Mouse (Mus musculus) stomach, embryonic 15.5 days (tissue): ENCODE measurements around the gene Lima1. TPM values are rescaled to one million over a fixed set of nuclear protein-coding genes. Genes with fewer than 3 reads are reported as not detected.
A peak's percentile ranks its signal among the peaks of the same experiment; 100 is the strongest.
"Not testable (repeated sequence)": the region's sequence is repeated elsewhere in the genome, so short reads cannot be mapped to it uniquely, and the experiment has no call there.

Experiments used
- ATAC-seq: fragments of 200-750 bp; cut with Nextera tagmentation; 2 replicates; pipeline ENCODE4 v1.8.0; 2017; ENCODE audit warnings: low read depth, moderate number of reproducible peaks, moderate TSS enrichment; ENCODE audit not compliant: insufficient read depth, low FRiP score
- H3K27ac ChIP-seq: fragments of 300-500 bp; sonication (generic); 2 replicates; pipeline ENCODE4 v1.5.1; 2015; ENCODE audit warnings: mild to moderate bottlenecking, inconsistent platforms
- H3K27me3 ChIP-seq: fragments of 300-500 bp; sonication (generic); replicated peaks from 2 replicates; pipeline ENCODE4 v1.6.1; 2015; ENCODE audit warnings: inconsistent platforms
- H3K36me3 ChIP-seq: fragments of 300-500 bp; sonication (generic); 2 replicates; pipeline ENCODE4 v1.6.1; 2015; ENCODE audit warnings: inconsistent platforms
- H3K4me1 ChIP-seq: fragments of 300-500 bp; sonication (generic); 2 replicates; pipeline ENCODE4 v1.6.1; 2015; ENCODE audit warnings: inconsistent platforms
- H3K4me2 ChIP-seq: fragments of 300-500 bp; sonication (generic); 2 replicates; pipeline ENCODE4 v1.6.1; 2015; ENCODE audit warnings: mild to moderate bottlenecking, inconsistent platforms
- H3K4me3 ChIP-seq: fragments of 300-500 bp; sonication (generic); replicated peaks from 2 replicates; pipeline ENCODE4 v1.5.1; 2015; ENCODE audit warnings: inconsistent platforms
- H3K9ac ChIP-seq: fragments of 300-500 bp; sonication (generic); 2 replicates; pipeline ENCODE4 v1.6.1; 2015; ENCODE audit warnings: inconsistent platforms
- H3K9me3 ChIP-seq: fragments of 300-500 bp; sonication (generic); 2 replicates; pipeline ENCODE4 v1.6.1; 2016; ENCODE audit warnings: inconsistent platforms
- WGBS: fragments of 180-500 bp; shearing (Covaris S2); methylation state at CpG from one replicate; pipeline ENCODE4 v1.1.7; 2015; 5-methylcytosine and 5-hydroxymethylcytosine counted together
- polyA plus RNA-seq: library from polyadenylated mRNA; unstranded; fragments of >200 nt; fragmentation: Nextera tagmentation; extraction: Ambion mirVana; gene quantifications from 2 replicates; pipeline ENCODE4 v1.2.1, GENCODE M21; 2015

Lima1 gene
- polyA plus RNA-seq, result 71.2 and 78.3 TPM in 2 replicates

DNA sequence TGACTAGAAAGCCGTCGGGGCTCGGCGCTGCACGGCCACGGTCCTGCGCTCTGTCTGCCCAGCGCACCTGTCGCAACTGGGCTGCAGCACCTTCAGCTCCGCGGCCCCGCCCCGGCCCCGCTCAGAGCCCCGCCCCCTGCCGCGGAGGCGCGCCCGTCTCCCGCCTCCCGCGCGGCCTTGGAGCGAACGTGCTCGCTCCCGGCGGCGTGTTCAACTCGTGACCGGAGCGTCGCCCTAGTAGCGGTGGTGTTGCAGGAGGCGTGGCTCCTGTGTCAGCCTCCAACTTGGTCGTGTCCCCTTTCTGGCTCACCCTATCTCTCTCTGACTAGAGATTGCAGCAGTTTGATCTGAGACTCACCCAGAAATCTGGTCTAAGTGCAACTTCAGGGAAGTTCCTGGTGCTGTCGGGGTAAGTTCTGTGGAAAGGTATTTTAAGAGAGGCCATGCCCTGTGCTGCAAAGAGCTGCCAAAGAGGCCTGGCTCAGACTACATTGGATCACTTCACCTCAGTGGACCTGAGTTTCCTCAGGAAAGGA lies at the start of gene Lima1:
Lima1 (minus strand) TSS at position 123 of the 536 bp plus-strand sequence.
- peak within 1 kb of the TSS; percentile 79 for H3K27ac ChIP-seq
- H3K4me3 ChIP-seq, result peak within 1 kb of the TSS; percentile 77
- ATAC-seq, result peak; percentile 95
- H3K36me3 ChIP-seq, result no peaks in the 10 kb centered on the region
- H3K9me3 ChIP-seq, result no peaks in the 10 kb centered on the region
- no peaks in the 10 kb centered on the region for H3K4me1 ChIP-seq
- peak within 1 kb of the TSS; percentile 93 for H3K4me2 ChIP-seq
- peak within 1 kb of the TSS; percentile 66 for H3K9ac ChIP-seq
- under 1% methylated on average over 38 of the region's 38 CpGs for WGBS
- no peaks in the 10 kb centered on the region for H3K27me3 ChIP-seq

- Histone ChIP-seq H3K4me3 (no peak overlapping the region), H3K27me3 (no peaks in the 10 kb centered on the region), H3K9me3 (no peaks in the 10 kb centered on the region), H3K36me3 (no peaks in the 10 kb centered on the region), H3K27ac (no peak overlapping the region), H3K9ac (no peak overlapping the region), H3K4me2 (no peak overlapping the region), H3K4me1 (no peaks in the 10 kb centered on the region)
- no peak for ATAC-seq
- 80% methylated on average over 15 of the region's 15 CpGs for WGBS
These were observed 44.4 kb upstream of the Lima1 start for GRCm38 (mm10) chr15:99919601-99920158.

- H3K4me1 ChIP-seq, result no peaks in the 10 kb centered on the region
- H3K4me2 ChIP-seq, result no peak overlapping the region
- H3K9ac ChIP-seq, result no peak overlapping the region
- H3K27me3 ChIP-seq, result no peaks in the 10 kb centered on the region
- 61% methylated on average over 3 of the region's 3 CpGs for WGBS
- no peak overlapping the region for H3K4me3 ChIP-seq
- H3K27ac ChIP-seq, result peak overlapping the region; percentile 51; the same call in 1 of the 2 replicates
- ATAC-seq, result peak; percentile 73
- H3K36me3 ChIP-seq, result no peaks in the 10 kb centered on the region
- no peaks in the 10 kb centered on the region for H3K9me3 ChIP-seq
These were observed 42.0 kb upstream of the Lima1 start for GRCm38 (mm10) chr15:99917264-99917663.

DNA sequence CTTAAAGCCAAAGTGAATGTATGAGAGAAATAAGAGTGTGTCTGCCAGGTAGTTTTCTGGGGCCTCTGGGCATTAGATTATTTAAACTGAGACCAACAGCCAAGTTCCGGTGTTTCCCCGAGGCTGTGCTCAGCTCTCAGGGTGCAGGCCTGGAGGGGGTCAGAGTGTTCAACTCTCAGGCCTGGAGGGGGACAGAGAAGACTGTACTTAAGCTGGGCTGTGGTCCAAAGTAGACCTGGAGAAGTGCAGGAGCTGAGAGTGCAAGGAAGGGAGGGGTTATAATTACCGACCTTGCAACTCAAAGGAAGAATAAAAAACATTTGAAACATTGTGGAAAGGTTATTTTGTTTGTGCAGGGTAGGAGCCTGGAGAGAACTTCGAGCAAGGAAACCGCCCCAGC lies 39.4 kb upstream of the Lima1 start:
- Histone ChIP-seq H3K36me3 (no peaks in the 10 kb centered on the region), H3K27me3 (no peaks in the 10 kb centered on the region), H3K9ac (no peak overlapping the region), H3K4me2 (no peak overlapping the region), H3K9me3 (no peaks in the 10 kb centered on the region), H3K4me1 (no peaks in the 10 kb centered on the region), H3K27ac (no peak overlapping the region), H3K4me3 (no peak overlapping the region)
- 54% methylated on average over 5 of the region's 5 CpGs for WGBS
- no peak for ATAC-seq

GRCm38 (mm10) chr15:99911785-99912184 lies 36.5 kb upstream of the Lima1 start:
- Histone ChIP-seq H3K27me3 (no peaks in the 10 kb centered on the region), H3K36me3 (no peaks in the 10 kb centered on the region), H3K9ac (no peak overlapping the region), H3K9me3 (no peaks in the 10 kb centered on the region), H3K27ac (no peak overlapping the region), H3K4me1 (peaks cover 2% of the 10 kb centered on the region; the same call in 1 of the 2 replicates), H3K4me2 (no peak overlapping the region), H3K4me3 (no peak overlapping the region)
- no peak for ATAC-seq
- 63% methylated on average over 4 of the region's 4 CpGs for WGBS

- not testable (repeated sequence) for H3K4me2 ChIP-seq, H3K27ac ChIP-seq, H3K27me3 ChIP-seq, H3K4me3 ChIP-seq, H3K4me1 ChIP-seq, H3K9ac ChIP-seq, H3K36me3 ChIP-seq, H3K9me3 ChIP-seq
- ATAC-seq, result peak; percentile 57; the same call in 1 of the 2 replicates
- WGBS, result 43% methylated on average over 14 of the region's 14 CpGs
These were observed 34.2 kb upstream of the Lima1 start for GRCm38 (mm10) chr15:99909339-99909996.

DNA sequence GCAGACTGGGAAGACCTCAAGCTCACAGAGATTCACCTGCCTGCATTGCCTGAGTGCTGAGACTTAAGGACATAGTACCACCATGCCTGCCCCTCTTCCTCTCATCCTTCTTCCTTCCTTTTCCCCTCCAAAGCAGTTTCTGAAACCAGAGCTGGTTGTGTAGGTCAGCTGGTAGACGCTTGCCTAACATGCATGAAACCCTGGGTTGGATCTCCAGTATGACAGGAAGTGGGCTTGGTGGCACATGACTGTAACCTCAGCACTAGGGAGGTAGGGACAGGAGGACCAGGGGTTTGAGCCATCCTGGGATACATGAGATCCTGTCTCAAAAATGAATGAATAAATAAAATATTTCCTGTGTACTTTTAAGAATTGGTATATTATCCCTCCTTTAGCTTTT lies 32.3 kb upstream of the Lima1 start:
- H3K4me1 ChIP-seq, result peaks cover 2% of the 10 kb centered on the region; the same call in 1 of the 2 replicates
- H3K36me3 ChIP-seq, result no peaks in the 10 kb centered on the region
- no peaks in the 10 kb centered on the region for H3K9me3 ChIP-seq
- no peaks in the 10 kb centered on the region for H3K27me3 ChIP-seq
- H3K4me3 ChIP-seq, result no peak overlapping the region
- 75% methylated on average over 1 of the region's 1 CpGs for WGBS
- no peak overlapping the region for H3K4me2 ChIP-seq
- ATAC-seq, result no peak
- H3K27ac ChIP-seq, result no peak overlapping the region
- no peak overlapping the region for H3K9ac ChIP-seq

GRCm38 (mm10) chr15:99907041-99907440 lies 31.8 kb upstream of the Lima1 start:
- no peak overlapping the region for H3K4me3 ChIP-seq

GRCm38 (mm10) chr15:99904841-99905240 lies 29.6 kb upstream of the Lima1 start:
- Histone ChIP-seq H3K36me3 (no peaks in the 10 kb centered on the region), H3K4me2 (no peak overlapping the region), H3K9me3 (no peaks in the 10 kb centered on the region), H3K27me3 (no peaks in the 10 kb centered on the region), H3K27ac (no peak overlapping the region), H3K9ac (no peak overlapping the region), H3K4me3 (no peak overlapping the region), H3K4me1 (peaks cover 2% of the 10 kb centered on the region; the same call in 1 of the 2 replicates)
- ATAC-seq, result no peak
- 83% methylated on average over 9 of the region's 9 CpGs for WGBS

More at GRCm38 (mm10) chr15:99907041-99907440, 31.8 kb upstream of the Lima1 start:
- H3K4me1 ChIP-seq, result peaks cover 2% of the 10 kb centered on the region; the same call in 1 of the 2 replicates
- WGBS, result 49% methylated on average over 4 of the region's 4 CpGs
- H3K9me3 ChIP-seq, result no peaks in the 10 kb centered on the region
- no peak for ATAC-seq
- H3K27ac ChIP-seq, result no peak overlapping the region
- no peaks in the 10 kb centered on the region for H3K36me3 ChIP-seq
- no peak overlapping the region for H3K9ac ChIP-seq
- no peaks in the 10 kb centered on the region for H3K27me3 ChIP-seq
- H3K4me2 ChIP-seq, result no peak overlapping the region

DNA sequence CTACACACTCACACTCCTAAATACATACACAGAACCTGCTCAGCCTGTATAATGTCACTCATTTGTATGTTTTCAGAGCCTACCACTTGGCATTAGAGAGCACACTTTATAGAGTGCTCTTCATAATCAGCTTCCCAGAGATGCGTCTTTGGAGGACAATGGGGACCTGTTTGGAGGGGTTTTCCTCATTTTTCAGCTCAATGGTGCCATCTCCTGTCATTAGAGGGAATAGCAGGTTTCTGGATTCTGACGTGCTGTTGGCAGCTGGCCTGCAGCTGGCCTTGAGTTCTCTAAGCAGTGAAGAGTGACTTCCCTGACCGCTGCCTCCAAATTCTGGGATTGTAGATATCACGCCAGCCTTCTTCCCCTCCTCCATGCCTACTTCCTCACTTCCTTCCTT lies 29.1 kb upstream of the Lima1 start:
- 4% methylated on average over 4 of the region's 4 CpGs for WGBS
- Histone ChIP-seq H3K4me1 (peaks cover 2% of the 10 kb centered on the region; the same call in 1 of the 2 replicates), H3K36me3 (no peaks in the 10 kb centered on the region), H3K9ac (no peak overlapping the region), H3K27me3 (no peaks in the 10 kb centered on the region), H3K4me2 (no peak overlapping the region), H3K27ac (no peak overlapping the region), H3K9me3 (no peaks in the 10 kb centered on the region), H3K4me3 (no peak overlapping the region)
- ATAC-seq, result 0 out of 2 replicates have a peak, but pooled peaks have one; percentile 9

- Histone ChIP-seq H3K27me3 (no peaks in the 10 kb centered on the region), H3K9ac (no peak overlapping the region), H3K27ac (no peak overlapping the region), H3K36me3 (no peaks in the 10 kb centered on the region), H3K9me3 (no peaks in the 10 kb centered on the region), H3K4me1 (no peaks in the 10 kb centered on the region), H3K4me3 (no peak overlapping the region), H3K4me2 (no peak overlapping the region)
- whole genome bisulfite sequencing, result 83% methylated on average over 5 of the region's 5 CpGs
- no peak for ATAC-seq
These were observed 28.0 kb upstream of the Lima1 start for GRCm38 (mm10) chr15:99903227-99903626.

GRCm38 (mm10) chr15:99902786-99903185 lies 27.5 kb upstream of the Lima1 start:
- Histone ChIP-seq H3K36me3 (no peaks in the 10 kb centered on the region), H3K4me2 (no peak overlapping the region), H3K9ac (no peak overlapping the region), H3K4me1 (no peaks in the 10 kb centered on the region), H3K9me3 (no peaks in the 10 kb centered on the region), H3K27me3 (no peaks in the 10 kb centered on the region), H3K27ac (no peak overlapping the region), H3K4me3 (no peak overlapping the region)
- no peak for ATAC-seq
- 72% methylated on average over 5 of the region's 5 CpGs for WGBS
